Mouse (Mus musculus) embryo, embryonic 11.5 days (tissue): ENCODE measurements around the gene Folh1.
"Not testable (repeated sequence)": the region's sequence is repeated elsewhere in the genome, so short reads cannot be mapped to it uniquely, and the experiment has no call there.

Experiments used
- DNase-seq: peaks from one replicate; pipeline ENCODE4 v3.0.0-alpha.2; 2012; ENCODE audit warnings: low read depth, low spot score

Gene Folh1

DNA sequence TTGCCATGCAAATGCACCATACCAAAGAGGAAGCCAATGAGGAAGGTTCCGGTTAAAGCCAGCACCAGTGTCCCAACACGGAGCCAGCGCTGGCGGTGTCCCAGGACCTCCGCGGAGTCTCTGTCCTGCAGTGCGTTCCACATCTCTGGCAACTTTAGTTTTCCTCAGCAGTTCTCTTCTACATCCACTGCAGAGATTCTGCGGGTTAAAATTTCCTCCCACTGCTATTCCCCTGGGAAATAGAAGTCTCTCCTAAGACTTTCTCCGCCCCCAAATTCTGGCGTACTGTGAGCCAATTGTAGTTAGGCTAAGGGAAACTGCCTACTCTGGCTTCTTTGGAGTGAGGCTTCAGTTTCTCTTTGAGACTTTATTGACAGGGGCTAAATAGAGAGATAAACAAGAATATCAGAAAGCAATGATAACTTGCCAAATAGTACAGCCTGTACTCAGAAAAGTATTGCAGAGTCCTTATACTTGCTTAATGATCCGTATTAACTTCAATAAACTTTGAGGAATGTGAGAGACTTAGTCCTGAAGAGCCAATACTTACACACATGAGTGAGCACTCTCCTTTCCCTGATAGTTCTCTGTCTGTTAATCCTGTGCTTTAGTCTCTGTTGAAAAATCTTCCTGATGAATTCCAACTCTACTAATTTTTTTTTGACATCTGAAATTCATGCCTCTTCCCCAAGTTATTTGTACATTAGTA lies at the start of gene Folh1:
Gene Folh1, minus strand, starts transcription at position 327 of the 709 bp plus-strand sequence.
- DNase-seq: peak; percentile 9

DNA sequence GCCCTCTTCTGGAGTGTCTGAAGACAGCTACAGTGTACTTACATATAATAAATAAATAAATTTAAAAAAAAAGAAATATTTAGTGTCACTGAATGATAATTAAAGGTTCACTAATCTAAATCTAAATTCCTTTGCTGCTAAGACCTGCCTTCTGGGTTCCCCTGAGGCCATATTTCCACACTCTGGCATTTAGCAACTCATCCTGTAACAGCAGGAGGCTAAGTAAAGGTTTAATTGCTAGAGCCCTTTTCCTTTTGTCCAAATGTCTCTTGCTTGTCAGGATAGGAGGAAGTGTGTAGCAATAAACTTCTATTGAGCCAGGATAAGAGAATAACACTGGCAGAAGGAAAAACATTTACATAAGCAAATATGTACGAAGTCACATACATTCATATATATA lies 40.7 kb upstream of the Folh1 start:
- DNase-seq: no peak

DNA sequence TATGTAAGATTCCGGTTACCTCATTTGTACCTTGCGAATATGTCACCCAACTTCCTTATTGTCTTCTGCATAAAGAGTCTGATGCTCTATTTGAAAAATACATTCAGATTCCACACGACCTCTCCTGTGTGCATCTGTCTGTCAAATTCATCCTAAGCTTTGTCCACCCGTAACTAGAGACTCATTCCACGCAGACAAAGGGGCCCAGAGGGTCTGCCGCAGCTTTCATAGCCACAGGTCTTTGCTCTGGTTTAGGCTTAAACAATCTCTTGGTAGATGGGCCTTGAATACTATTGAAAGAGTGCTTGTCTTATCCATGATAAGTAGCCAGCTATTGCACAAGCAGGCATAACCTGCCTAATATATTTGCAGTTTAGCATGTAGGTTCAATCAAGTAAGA lies 40.0 kb upstream of the Folh1 start:
- DNase-seq: not testable (repeated sequence)

DNA sequence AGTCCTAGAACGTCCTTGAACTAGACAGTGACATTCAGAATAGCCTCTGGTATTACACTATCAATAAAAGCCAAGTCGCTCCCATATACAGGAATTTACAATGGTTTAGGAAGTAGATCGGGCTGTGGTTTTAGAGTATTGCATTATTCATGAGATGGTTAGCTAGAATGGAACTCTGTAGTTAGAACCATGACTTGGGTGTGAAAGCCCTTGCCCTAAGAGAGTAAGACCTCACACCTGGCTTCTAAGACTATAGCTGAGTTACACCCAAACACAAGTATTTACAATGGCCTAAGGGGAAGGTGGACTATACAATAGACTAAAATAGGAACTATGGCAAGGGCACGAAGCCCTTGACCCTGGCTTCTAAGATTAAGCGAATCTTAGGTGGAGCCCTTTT lies 39.5 kb upstream of the Folh1 start:
- not testable (repeated sequence) for DNase-seq

DNA sequence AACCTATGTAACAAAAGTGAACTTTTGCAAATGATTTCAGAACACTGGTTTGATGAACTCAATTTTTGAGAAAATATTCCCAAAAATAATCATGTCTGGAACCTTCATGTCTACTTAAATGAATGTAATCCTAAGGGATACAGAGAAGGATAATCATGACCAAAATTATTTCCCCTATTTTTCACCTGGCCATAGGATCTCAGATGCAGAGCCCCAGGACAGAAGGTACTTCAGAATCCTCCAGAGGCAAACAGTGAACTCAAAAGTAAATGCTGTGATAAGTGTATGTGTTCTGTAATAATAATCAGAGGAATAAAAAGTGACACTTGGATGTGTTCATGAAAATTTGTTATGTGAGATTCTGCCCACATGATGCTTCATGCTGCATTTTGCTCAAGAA lies 19.0 kb upstream of the Folh1 start, which contains the start of gene Vmn2r77:
Gene Vmn2r77, plus strand, starts transcription at position 301 of the 400 bp plus-strand sequence.
- no peak for DNase-seq

DNA sequence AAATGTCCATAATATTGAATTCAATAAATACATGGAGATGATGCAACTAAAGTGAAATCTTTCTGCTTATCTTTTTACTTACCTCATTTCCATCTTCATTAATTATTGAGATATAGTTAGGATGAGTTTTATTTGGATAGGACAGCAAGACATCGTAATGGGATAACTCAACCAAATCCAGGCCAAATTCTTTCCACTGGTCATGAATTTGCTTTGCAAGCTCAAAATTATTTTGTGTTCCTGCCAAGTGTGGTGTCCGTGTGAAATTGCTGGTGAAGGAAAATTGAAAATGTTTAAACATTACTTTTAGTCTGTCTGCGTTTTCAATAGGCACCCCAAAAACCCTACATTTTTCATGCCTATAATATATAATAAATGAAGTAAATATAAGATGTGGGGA lies 4.1 kb downstream of the Folh1 start:
- no peak for DNase-seq

DNA sequence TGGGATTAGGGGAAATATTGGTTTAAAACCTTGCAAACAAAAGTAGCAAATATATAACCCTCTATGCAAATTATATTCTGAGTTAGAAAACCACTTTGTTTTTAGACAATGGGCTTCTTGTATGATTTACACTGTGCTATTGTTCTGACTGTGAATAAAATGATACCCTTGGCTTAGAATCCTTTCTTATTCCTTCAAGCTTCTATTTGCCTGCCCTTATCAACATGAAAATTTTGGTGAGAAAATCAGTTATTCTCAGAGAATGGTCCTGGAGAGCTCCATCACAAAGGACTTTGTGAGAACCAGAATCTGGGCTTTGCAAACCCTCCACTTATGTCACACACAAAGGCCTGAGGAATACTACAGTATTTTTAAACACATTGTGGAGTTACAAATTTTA lies 11.1 kb downstream of the Folh1 start:
- DNase-seq: no peak

DNA sequence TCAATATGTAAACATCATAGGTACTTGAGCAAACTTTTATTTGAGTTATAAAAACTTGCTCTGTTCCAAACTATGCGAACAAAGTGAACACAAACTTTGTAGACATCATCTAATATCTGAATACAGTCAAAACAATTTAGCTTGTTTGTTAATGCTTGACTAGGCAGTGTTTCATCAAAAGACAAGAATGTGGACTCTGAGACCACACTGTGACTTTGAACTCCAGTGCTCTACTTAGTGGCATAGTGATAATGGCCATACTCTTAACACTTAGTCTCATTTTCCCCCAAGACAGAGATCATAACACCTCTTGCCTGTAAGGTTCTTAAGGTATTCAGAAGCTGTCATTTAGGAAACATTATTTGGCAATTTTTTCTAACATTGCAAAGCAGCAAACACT lies 15.0 kb downstream of the Folh1 start:
- DNase-seq: no peak

DNA sequence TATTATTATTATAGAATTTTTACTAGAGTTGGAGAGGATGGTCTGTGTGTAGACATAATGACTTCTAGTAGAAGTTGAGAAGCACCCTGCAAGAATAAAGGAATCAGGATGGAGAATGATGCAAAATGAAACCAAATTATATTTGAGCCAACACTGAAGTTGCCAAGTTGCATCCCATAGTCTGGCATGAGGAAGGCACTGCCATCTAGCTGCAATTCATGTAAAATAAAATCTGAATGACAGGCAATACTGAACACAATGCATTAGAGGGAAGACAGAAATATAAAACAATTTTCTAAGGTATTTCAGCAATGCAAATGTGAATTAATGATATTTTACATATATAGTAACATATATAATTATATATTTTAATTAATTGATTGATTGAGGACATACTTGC lies 50.7 kb downstream of the Folh1 start:
- no peak for DNase-seq

DNA sequence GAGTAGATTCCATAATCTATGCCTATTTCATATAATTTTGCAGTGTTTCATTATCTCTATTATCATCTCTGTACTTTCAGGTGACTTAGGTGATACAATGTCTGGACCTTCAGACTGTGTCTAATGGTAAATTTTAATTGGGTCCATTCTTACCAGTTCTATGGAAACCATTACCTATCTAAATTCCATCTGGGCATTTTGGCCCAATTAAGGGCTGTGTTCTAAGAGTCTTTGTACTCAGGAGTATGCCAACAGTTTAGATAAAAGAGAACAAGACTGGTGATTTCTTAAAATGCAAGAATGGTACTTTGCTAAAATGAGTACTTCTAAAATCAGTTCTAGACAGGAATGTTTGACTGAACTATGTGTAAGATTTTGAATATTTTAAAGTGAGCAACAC lies 87.7 kb downstream of the Folh1 start, which contains the start of gene Olfr292:
Gene Olfr292, plus strand, starts transcription at position 301 of the 400 bp plus-strand sequence.
- no peak for DNase-seq
